Mouse (Mus musculus): ENCODE measurements around the gene Cdc42ep1. TPM values are rescaled to one million over a fixed set of nuclear protein-coding genes. Genes with fewer than 3 reads are reported as not detected.

Cdc42ep1 gene
- total and polyA plus RNA-seq, 2 experiments: 6.5 to 39.7 TPM

DNA sequence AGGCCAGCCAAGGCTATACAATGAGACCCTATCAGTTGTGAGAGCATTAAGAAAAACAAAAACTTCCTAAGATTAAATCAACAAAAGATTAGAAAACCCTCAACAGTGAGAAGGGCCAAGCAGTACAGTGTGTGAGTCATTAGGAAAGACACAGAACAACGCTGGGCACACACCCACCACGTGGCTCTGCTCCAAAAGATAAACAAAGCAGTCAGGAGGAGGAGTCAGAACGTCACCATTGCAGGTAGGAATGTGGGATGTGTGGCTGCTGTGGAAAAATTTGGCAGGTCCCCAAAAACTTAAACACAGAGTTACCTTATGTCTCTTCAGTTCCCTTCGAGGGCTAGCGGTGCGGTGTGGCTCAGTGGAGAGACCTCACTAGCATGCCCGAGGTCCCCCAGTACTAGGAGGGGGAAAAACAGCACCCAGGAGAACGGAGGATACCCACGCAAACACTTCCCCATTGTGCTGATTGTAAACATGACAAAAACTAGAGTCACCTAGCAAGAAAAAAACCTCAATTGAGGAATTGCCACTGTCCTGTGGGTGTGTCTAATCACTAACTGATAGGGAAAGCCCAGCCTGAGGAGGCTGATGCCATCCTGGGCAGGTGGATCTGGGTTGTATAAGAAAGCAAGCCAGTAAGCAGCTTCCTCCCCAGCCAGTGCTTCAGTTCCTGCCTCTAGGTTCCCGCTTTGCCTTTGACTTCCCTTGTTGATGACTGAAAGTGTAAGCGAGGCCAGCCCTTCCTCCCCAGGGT, 26.9 kb upstream of the Cdc42ep1 start:
- H3K27ac ChIP-seq (replicated peaks; ENCODE audit: insufficient read depth, low read depth, low read length): peak overlapping the region; percentile 43
- WGBS: 31% methylated on average over 11 of the region's 11 CpGs
- no peaks in the 10 kb centered on the region for H3K27me3 ChIP-seq (ENCODE audit: control insufficient read depth, insufficient read depth, low read length)
- no peaks in the 10 kb centered on the region for H3K79me2 ChIP-seq (ENCODE audit: control insufficient read depth, insufficient read depth, low read length)
- H3K36me3 ChIP-seq (ENCODE audit: control insufficient read depth, insufficient read depth, low read length): no peaks in the 10 kb centered on the region
- no peak for TF ChIP-seq POLR2A (IDR thresholded peaks at IDR 0.05; ENCODE audit: extremely low read depth, insufficient read depth, low read length)
- TF ChIP-seq CTCF (IDR thresholded peaks at IDR 0.05; ENCODE audit: low read depth, low read length): no peak
- peak; percentile 39 for DNase-seq (ENCODE audit: extremely low read depth, low read depth, low spot score)
- no peak overlapping the region for H3K4me3 ChIP-seq (ENCODE audit: insufficient read depth, low read depth, low read length)
- H3K4me1 ChIP-seq (ENCODE audit: control insufficient read depth, insufficient read depth, low read length): no peaks in the 10 kb centered on the region; the same call in 1 of the 2 replicates
- no peak overlapping the region for H3K9ac ChIP-seq (ENCODE audit: low read depth, low read length)

DNA sequence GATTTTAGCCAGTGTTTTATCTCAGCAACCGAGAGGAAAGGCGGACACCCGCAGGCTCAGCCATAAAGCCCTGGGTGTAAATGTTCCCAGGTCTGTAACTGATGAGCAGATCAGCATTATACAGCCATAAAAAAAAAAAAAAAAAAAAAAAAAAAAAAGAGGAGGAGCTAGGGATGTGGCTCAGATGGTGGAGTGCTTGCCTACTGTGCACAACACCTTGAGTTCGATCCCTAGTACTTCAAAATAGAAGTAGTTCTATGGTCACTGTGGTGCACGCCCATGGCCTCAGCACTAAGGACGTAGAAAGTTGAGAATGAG, 26.4 kb upstream of the Cdc42ep1 start:
- DNase-seq (ENCODE audit: extremely low read depth, low read depth, low spot score): no peak
- 72% methylated on average over 6 of the region's 6 CpGs for WGBS
- H3K27ac ChIP-seq (replicated peaks; ENCODE audit: insufficient read depth, low read depth, low read length): no peak overlapping the region
- H3K9ac ChIP-seq (ENCODE audit: low read depth, low read length): no peak overlapping the region
- H3K4me3 ChIP-seq (ENCODE audit: insufficient read depth, low read depth, low read length): no peak overlapping the region
- no peaks in the 10 kb centered on the region for H3K79me2 ChIP-seq (ENCODE audit: control insufficient read depth, insufficient read depth, low read length)
- no peaks in the 10 kb centered on the region; the same call in 1 of the 2 replicates for H3K4me1 ChIP-seq (ENCODE audit: control insufficient read depth, insufficient read depth, low read length)
- no peaks in the 10 kb centered on the region for H3K27me3 ChIP-seq (ENCODE audit: control insufficient read depth, insufficient read depth, low read length)
- TF ChIP-seq CTCF (IDR thresholded peaks at IDR 0.05; ENCODE audit: low read depth, low read length) (no peak), POLR2A (IDR thresholded peaks at IDR 0.05; ENCODE audit: extremely low read depth, insufficient read depth, low read length) (no peak)
- no peaks in the 10 kb centered on the region for H3K36me3 ChIP-seq (ENCODE audit: control insufficient read depth, insufficient read depth, low read length)

DNA sequence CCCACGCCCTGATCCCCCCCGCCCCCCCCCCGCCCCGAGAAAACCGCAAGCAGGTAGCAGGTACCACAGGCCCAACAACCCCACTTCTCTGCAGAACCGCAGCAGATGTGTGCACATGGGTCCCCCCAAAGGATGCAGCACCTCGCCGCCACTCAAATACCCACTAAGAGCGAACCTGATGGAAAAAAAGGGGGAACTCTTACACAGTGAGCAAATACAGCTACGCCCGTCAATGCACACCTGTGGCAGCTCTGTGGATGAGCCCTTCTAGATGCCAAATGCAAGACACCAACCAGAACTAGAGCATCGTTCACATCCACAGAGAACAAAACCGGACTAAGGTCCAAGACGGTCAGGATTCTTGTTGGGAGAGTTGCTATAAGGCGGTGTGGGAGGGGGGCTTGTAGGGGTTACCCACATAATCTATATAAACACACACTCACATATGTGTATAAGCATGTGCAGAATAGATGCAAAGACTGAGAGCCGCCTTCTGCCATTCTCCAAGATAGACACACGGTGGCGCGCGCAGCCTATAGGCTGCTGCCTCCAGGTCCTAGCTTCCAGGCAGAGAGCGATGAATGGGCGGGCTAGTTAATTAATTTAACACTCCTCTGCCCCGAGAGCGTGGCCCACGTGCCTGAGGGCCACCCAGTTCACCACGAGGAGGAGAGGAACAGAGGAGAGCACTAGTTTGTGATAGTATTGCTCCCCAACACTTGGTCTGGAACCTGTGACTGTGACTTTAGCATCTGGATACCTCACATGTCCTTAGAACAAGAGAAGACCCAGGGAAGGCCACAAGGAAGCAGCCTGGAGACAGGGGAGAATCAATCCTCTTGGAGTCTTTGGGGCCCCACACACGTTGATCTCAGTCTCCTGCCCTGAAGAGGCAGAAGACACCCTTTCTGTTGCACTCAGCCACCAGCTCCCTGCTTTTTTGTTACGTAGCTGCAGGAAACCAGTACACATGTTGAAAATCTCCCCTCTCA, 15.9 kb upstream of the Cdc42ep1 start:
- Histone ChIP-seq H3K4me3 (ENCODE audit: insufficient read depth, low read depth, low read length) (no peak overlapping the region), H3K36me3 (ENCODE audit: control insufficient read depth, insufficient read depth, low read length) (no peaks in the 10 kb centered on the region), H3K27me3 (ENCODE audit: control insufficient read depth, insufficient read depth, low read length) (no peaks in the 10 kb centered on the region), H3K4me1 (ENCODE audit: control insufficient read depth, insufficient read depth, low read length) (peaks cover 9% of the 10 kb centered on the region), H3K79me2 (ENCODE audit: control insufficient read depth, insufficient read depth, low read length) (no peaks in the 10 kb centered on the region), H3K27ac (replicated peaks; ENCODE audit: insufficient read depth, low read depth, low read length) (no peak overlapping the region), H3K9ac (ENCODE audit: low read depth, low read length) (no peak overlapping the region)
- 22% methylated on average over 28 of the region's 28 CpGs for WGBS
- no peak for TF ChIP-seq POLR2A (IDR thresholded peaks at IDR 0.05; ENCODE audit: extremely low read depth, insufficient read depth, low read length)
- peak; percentile 99 for TF ChIP-seq CTCF (IDR thresholded peaks at IDR 0.05; ENCODE audit: low read depth, low read length)
- no peak for DNase-seq (ENCODE audit: extremely low read depth, low read depth, low spot score)

- no peaks in the 10 kb centered on the region for H3K36me3 ChIP-seq (ENCODE audit: control insufficient read depth, insufficient read depth, low read length)
- TF ChIP-seq POLR2A (IDR thresholded peaks at IDR 0.05; ENCODE audit: extremely low read depth, insufficient read depth, low read length) (no peak), CTCF (IDR thresholded peaks at IDR 0.05; ENCODE audit: low read depth, low read length) (no peak)
Measured at GRCm38 (mm10) chr15:78828315-78828714, 14.1 kb upstream of the Cdc42ep1 start.

DNA sequence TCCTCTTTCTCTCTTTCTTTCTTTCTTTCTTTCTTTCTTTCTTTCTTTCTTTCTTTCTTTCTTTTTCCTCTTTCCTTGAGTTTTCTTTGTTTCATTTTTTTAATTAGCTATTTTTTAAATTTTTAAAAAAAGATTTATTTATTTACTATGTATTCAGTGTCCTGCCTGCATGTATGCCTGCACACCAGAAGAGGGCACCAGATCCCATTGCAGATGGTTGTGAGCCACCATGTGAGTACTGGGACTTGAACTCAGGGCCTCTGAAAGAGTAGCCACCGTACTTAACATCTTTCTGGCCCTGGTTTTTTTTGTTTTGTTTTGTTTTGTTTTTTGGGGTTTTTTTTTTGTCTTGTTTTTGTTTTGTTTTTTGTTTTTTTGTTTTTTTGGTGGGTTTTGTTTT, 12.8 kb upstream of the Cdc42ep1 start:
- TF ChIP-seq POLR2A (IDR thresholded peaks at IDR 0.05; ENCODE audit: extremely low read depth, insufficient read depth, low read length): no peak
- peak; percentile 53; the same call in 1 of the 2 replicates for TF ChIP-seq CTCF (IDR thresholded peaks at IDR 0.05; ENCODE audit: low read depth, low read length)
- Histone ChIP-seq H3K79me2 (ENCODE audit: control insufficient read depth, insufficient read depth, low read length) (no peaks in the 10 kb centered on the region), H3K4me3 (ENCODE audit: insufficient read depth, low read depth, low read length) (no peak overlapping the region), H3K27ac (replicated peaks; ENCODE audit: insufficient read depth, low read depth, low read length) (no peak overlapping the region), H3K36me3 (ENCODE audit: control insufficient read depth, insufficient read depth, low read length) (no peaks in the 10 kb centered on the region), H3K27me3 (ENCODE audit: control insufficient read depth, insufficient read depth, low read length) (no peaks in the 10 kb centered on the region), H3K4me1 (ENCODE audit: control insufficient read depth, insufficient read depth, low read length) (peaks cover 30% of the 10 kb centered on the region), H3K9ac (ENCODE audit: low read depth, low read length) (no peak overlapping the region)
- 100% methylated on average over 1 of the region's 1 CpGs for WGBS
- DNase-seq (ENCODE audit: extremely low read depth, low read depth, low spot score): no peak

More at GRCm38 (mm10) chr15:78828315-78828714, 14.1 kb upstream of the Cdc42ep1 start:
- Histone ChIP-seq H3K4me1 (ENCODE audit: control insufficient read depth, insufficient read depth, low read length) (peaks cover 22% of the 10 kb centered on the region), H3K9ac (ENCODE audit: low read depth, low read length) (no peak overlapping the region), H3K27ac (replicated peaks; ENCODE audit: insufficient read depth, low read depth, low read length) (no peak overlapping the region), H3K27me3 (ENCODE audit: control insufficient read depth, insufficient read depth, low read length) (no peaks in the 10 kb centered on the region), H3K4me3 (ENCODE audit: insufficient read depth, low read depth, low read length) (no peak overlapping the region), H3K79me2 (ENCODE audit: control insufficient read depth, insufficient read depth, low read length) (no peaks in the 10 kb centered on the region)
- 40% methylated on average over 5 of the region's 5 CpGs for WGBS
- DNase-seq (ENCODE audit: extremely low read depth, low read depth, low spot score): no peak
